Mouse (Mus musculus) liver, postnatal 0 days (tissue): Measurements from ENCODE around the gene Pacrg.

ENCODE experiments used
- CTCF ChIP-seq: sonication (generic); IDR thresholded peaks from 2 replicates; pipeline ENCODE4 v1.5.1; 2016; ENCODE audit warnings: antibody characterized with exemption, low read depth
- EP300 ChIP-seq: IDR thresholded peaks from 2 replicates; pipeline ENCODE4 v1.6.1; 2016; ENCODE audit warnings: antibody characterized with exemption, low read depth, mild to moderate bottlenecking

GRCm38 (mm10) chr17:10635046-10635445 lies 205.1 kb downstream of the Pacrg start:
- TF ChIP-seq CTCF: no peak
- no peak for TF ChIP-seq EP300
